Mouse (Mus musculus) myocyte (in vitro differentiated cells): ENCODE data around the gene Obsl1.

Experiments used
- E2F4 ChIP-seq: IDR thresholded peaks from one replicate; pipeline ENCODE4 v1.6.1; 2011; ENCODE audit warnings: mild to moderate bottlenecking, control low read depth, moderate library complexity; ENCODE audit not compliant: insufficient read depth
- POLR2A ChIP-seq: IDR thresholded peaks from one replicate; pipeline ENCODE4 v1.6.1; 2011; ENCODE audit warnings: low read depth, mild to moderate bottlenecking, control low read depth, moderate library complexity; ENCODE audit not compliant: insufficient read length
- USF1 ChIP-seq: IDR thresholded peaks from one replicate; pipeline ENCODE4 v1.6.1; 2011; ENCODE audit warnings: low read depth, mild to moderate bottlenecking, control low read depth, moderate library complexity

- TF ChIP-seq POLR2A = peak; percentile 18
- TF ChIP-seq USF1 = no peak
- TF ChIP-seq E2F4 = no peak
Observed at GRCm38 (mm10) chr1:75555680-75556079, 49.4 kb upstream of the Obsl1 start.
